In the genomic region with DNA sequence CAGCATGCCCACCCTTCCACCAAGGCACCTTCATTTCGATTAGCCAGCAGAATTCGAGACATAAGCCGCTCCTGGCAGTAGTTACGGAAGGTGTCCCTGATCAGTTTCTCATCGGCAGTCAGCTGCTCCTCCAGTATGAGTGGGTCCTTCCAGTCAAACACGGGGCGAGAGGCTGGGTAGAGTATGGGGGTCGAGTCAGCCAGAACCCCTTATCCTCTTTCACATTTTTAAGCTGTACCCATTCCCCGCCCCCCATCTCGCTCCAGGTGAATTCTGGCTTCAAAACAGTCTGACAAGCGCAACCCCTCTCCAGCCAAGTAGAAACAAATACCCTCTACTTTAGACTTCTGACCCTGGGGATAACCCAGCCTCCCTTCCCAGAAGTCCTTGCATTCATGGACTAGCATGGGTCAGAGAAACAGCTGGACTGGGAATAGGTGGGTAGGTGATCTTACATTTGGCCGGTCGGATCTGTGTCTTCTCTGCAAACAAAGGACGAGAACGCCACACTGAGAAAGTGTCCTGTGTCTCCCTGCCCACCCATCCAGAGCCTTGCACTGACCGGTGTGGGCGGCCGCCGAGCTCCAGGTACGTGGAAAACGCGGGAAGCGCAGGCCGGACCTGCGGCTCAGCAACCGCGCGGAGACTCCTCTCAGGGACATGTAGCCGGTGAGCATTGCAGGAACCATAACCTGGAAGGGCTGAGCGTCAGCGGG, we compare ENCODE assay signal across 8 mouse cellular contexts. TPM values are rescaled to one million over a fixed set of nuclear protein-coding genes. Genes with fewer than 3 reads are reported as not detected.
A peak's percentile ranks its signal among the peaks of the same experiment; 100 is the strongest.
DNase-seq lines count a peak whose midpoint lies in the region; ATAC-seq and TF ChIP-seq lines count a peak whose summit lies in the region.

No protein-coding gene starts in this region.

- no peak for TF ChIP-seq POLR2A in heart, adult 2 months (IDR thresholded peaks at IDR 0.05; ENCODE audit: insufficient read depth, low read depth, low read length)

- no peak for TF ChIP-seq EP300 in heart, adult 2 months (IDR thresholded peaks at IDR 0.05; ENCODE audit: insufficient read depth, low read depth, low read length)

- WGBS in heart, adult 2 months, result 12% methylated on average over 31 of the region's 31 CpGs
- 10% methylated on average over 31 of the region's 31 CpGs for WGBS in intestine, embryonic 15.5 days
- WGBS in macrophage (ENCODE audit: missing documents), result 18% methylated on average over 31 of the region's 31 CpGs

- no peaks in the 10 kb centered on the region for H3K4me1 ChIP-seq in heart, adult 2 months (ENCODE audit: control insufficient read depth, insufficient read depth, low read length)
- H3K4me1 ChIP-seq in brown adipose tissue, adult 24 weeks (ENCODE audit: control insufficient read depth, insufficient read depth, insufficient read length, low read length), result peaks cover 3% of the 10 kb centered on the region; the same call in 1 of the 2 replicates
- 0 out of 2 replicates have a peak, but pooled peaks cover 9% of the 10 kb centered on the region for H3K4me1 ChIP-seq in intestine, embryonic 15.5 days (replicated peaks)

- H3K27ac ChIP-seq in heart, adult 2 months, result peak overlapping the region; percentile 76
- no peak overlapping the region for H3K27ac ChIP-seq in brown adipose tissue, adult 24 weeks (replicated peaks; ENCODE audit: low read depth, low read length)
- H3K27ac ChIP-seq in intestine, embryonic 15.5 days, result no peak overlapping the region; the same call in 1 of the 2 replicates
- H3K27ac ChIP-seq in macrophage, result no peak overlapping the region

- H3K9me3 ChIP-seq in intestine, embryonic 15.5 days, result no peaks in the 10 kb centered on the region

- no peak for TF ChIP-seq CTCF in heart, adult 2 months (IDR thresholded peaks at IDR 0.05)

- no peaks in the 10 kb centered on the region for H3K79me2 ChIP-seq in heart, adult 2 months (replicated peaks; ENCODE audit: control insufficient read depth, insufficient read depth, low read length)
- H3K79me2 ChIP-seq in macrophage (ENCODE audit: inconsistent target), result no peaks in the 10 kb centered on the region

- peak; percentile 73 for ATAC-seq in intestine, embryonic 15.5 days

- no peak for DNase-seq in heart, adult 2 months
- no peak for DNase-seq in heart, postnatal 36 days
- no peak for DNase-seq in urinary bladder, postnatal 36 days (ENCODE audit: low spot score in 2 of 2)
- DNase-seq in gastrocnemius, postnatal 4 days (ENCODE audit: low spot score in 2 of 2), result no peak
- no peak for DNase-seq in layer of hippocampus, postnatal 14 days (ENCODE audit: low spot score in 2 of 2)

- H3K27me3 ChIP-seq in heart, adult 2 months (ENCODE audit: control insufficient read depth, insufficient read depth, low read length), result no peaks in the 10 kb centered on the region
- no peaks in the 10 kb centered on the region for H3K27me3 ChIP-seq in intestine, embryonic 15.5 days (replicated peaks)

- H3K36me3 ChIP-seq in heart, adult 2 months (ENCODE audit: control insufficient read depth, insufficient read depth, low read length), result no peaks in the 10 kb centered on the region
- H3K36me3 ChIP-seq in intestine, embryonic 15.5 days, result no peaks in the 10 kb centered on the region; the same call in 1 of the 2 replicates
- peaks cover 2% of the 10 kb centered on the region; the same call in 1 of the 2 replicates for H3K36me3 ChIP-seq in macrophage (ENCODE audit: inconsistent target)

- intact Hi-C loops in heart, adult 2 months (cut with DNase I), result no loop called here
- intact Hi-C loops in heart, postnatal 36 days (cut with DNase I), result no loop called here

- peak overlapping the region; percentile 81 for H3K4me2 ChIP-seq in intestine, embryonic 15.5 days (replicated peaks)

- peak overlapping the region; percentile 67 for H3K4me3 ChIP-seq in heart, adult 2 months
- peak overlapping the region; percentile 84 for H3K4me3 ChIP-seq in brown adipose tissue, adult 24 weeks (ENCODE audit: insufficient read depth, low read depth, low read length)
- peak overlapping the region; percentile 78 for H3K4me3 ChIP-seq in intestine, embryonic 15.5 days (replicated peaks)
- peak overlapping the region; percentile 52 for H3K4me3 ChIP-seq in macrophage (ENCODE audit: inconsistent target)

- peak overlapping the region; percentile 60 for H3K9ac ChIP-seq in heart, adult 2 months (ENCODE audit: low read depth, low read length)
- peak overlapping the region; percentile 79 for H3K9ac ChIP-seq in intestine, embryonic 15.5 days

RNA-seq across cellular contexts. Expression of a gene that starts 0.6 kb away (rescaled TPM):
- 10 to 100 TPM; 71.5 to 89.9 TPM for total RNA-seq in heart, adult 2 months (2021)
- polyA plus RNA-seq in heart, adult 2 months (2012; rRNA removed), result 134 and 148 TPM in 2 replicates
- 10 to 100 TPM; 71.3 to 77.2 TPM for total RNA-seq in heart, postnatal 36 days (2021)
- polyA plus RNA-seq in brown adipose tissue, adult 24 weeks (2012; ENCODE audit: insufficient read depth, insufficient read length, missing spikeins), result 53.8 and 76.8 TPM in 2 replicates
- 42.8 and 49.2 TPM in 2 replicates for polyA plus RNA-seq in intestine, embryonic 15.5 days (2015; fragmentation: Nextera tagmentation; extraction: Ambion mirVana)
- total RNA-seq in macrophage (2018; cell fraction: chromatin; rRNA removed), result 10 to 100 TPM in 21 of 26 experiments, 1 to 10 TPM in 5; 4.6 to 47.4 (median 21.0) TPM
- total RNA-seq in macrophage (2018; cell fraction: cytosol; rRNA removed), result 10 to 100 TPM in 22 of 26 experiments, 1 to 10 TPM in 4; 8.8 to 15.2 (median 12.4) TPM
- total RNA-seq in macrophage (2018; cell fraction: nucleus; rRNA removed), result 10 to 100 TPM in 18 of 26 experiments, 1 to 10 TPM in 8; 5.6 to 23.3 (median 16.6) TPM
- polyA plus RNA-seq in macrophage (2018), result 11.1 to 13.7 TPM (median 12.0 TPM) in 3 replicates
- total RNA-seq in gastrocnemius, postnatal 4 days (2021), result 10 to 100 TPM; 22.1 to 28.2 TPM
- 10 to 100 TPM; 35.0 to 35.6 TPM for total RNA-seq in layer of hippocampus, postnatal 14 days (2021)

RNA-seq across cellular contexts. Expression of a gene that starts 8.6 kb away (rescaled TPM):
- under 1 TPM in 1 of 2 experiments, not detected in 1; 0.16 TPM for total RNA-seq in heart, adult 2 months (2021)
- 0.08 and 0.23 TPM in 2 replicates for polyA plus RNA-seq in heart, adult 2 months (2012; rRNA removed)
- total RNA-seq in heart, postnatal 36 days (2021), result not detected
- polyA plus RNA-seq in brown adipose tissue, adult 24 weeks (2012; ENCODE audit: insufficient read depth, insufficient read length, missing spikeins), result not detected in 2 replicates
- 6.4 and 7.7 TPM in 2 replicates for polyA plus RNA-seq in intestine, embryonic 15.5 days (2015; fragmentation: Nextera tagmentation; extraction: Ambion mirVana)
- total RNA-seq in macrophage (2018; cell fraction: chromatin; rRNA removed), result not detected
- under 1 TPM in 9 of 26 experiments, not detected in 17; 0.09 to 0.24 (median 0.13) TPM for total RNA-seq in macrophage (2018; cell fraction: cytosol; rRNA removed)
- not detected for total RNA-seq in macrophage (2018; cell fraction: nucleus; rRNA removed)
- 0.09 TPM in 1 of 3 replicates, not detected in the others for polyA plus RNA-seq in macrophage (2018)
- total RNA-seq in gastrocnemius, postnatal 4 days (2021), result under 1 TPM in 1 of 2 experiments, not detected in 1; 0.67 TPM
- not detected for total RNA-seq in layer of hippocampus, postnatal 14 days (2021)

RNA-seq across cellular contexts. Expression of a gene that starts 15.2 kb away (rescaled TPM):
- 1 to 10 TPM; 6.5 to 9.6 TPM for total RNA-seq in heart, adult 2 months (2021)
- polyA plus RNA-seq in heart, adult 2 months (2012; rRNA removed), result 9.2 and 10.9 TPM in 2 replicates
- total RNA-seq in heart, postnatal 36 days (2021), result 10 to 100 TPM in 1 of 2 experiments, 1 to 10 TPM in 1; 7.3 to 11.7 TPM
- 4.6 and 12.9 TPM in 2 replicates for polyA plus RNA-seq in brown adipose tissue, adult 24 weeks (2012; ENCODE audit: insufficient read depth, insufficient read length, missing spikeins)
- 8.7 and 10.2 TPM in 2 replicates for polyA plus RNA-seq in intestine, embryonic 15.5 days (2015; fragmentation: Nextera tagmentation; extraction: Ambion mirVana)
- 100 to 1,000 TPM in 4 of 26 experiments, 10 to 100 TPM in 22; 16.6 to 177 (median 57.0) TPM for total RNA-seq in macrophage (2018; cell fraction: chromatin; rRNA removed)
- total RNA-seq in macrophage (2018; cell fraction: cytosol; rRNA removed), result 100 to 1,000 TPM in 23 of 26 experiments, 10 to 100 TPM in 3; 92.2 to 241 (median 140) TPM
- total RNA-seq in macrophage (2018; cell fraction: nucleus; rRNA removed), result 100 to 1,000 TPM in 16 of 26 experiments, 10 to 100 TPM in 10; 31.8 to 226 (median 112) TPM
- 160 to 211 TPM (median 178 TPM) in 3 replicates for polyA plus RNA-seq in macrophage (2018)
- total RNA-seq in gastrocnemius, postnatal 4 days (2021), result 1 to 10 TPM; 6.9 to 7.0 TPM
- 1 to 10 TPM; 4.0 TPM for total RNA-seq in layer of hippocampus, postnatal 14 days (2021)

RNA-seq across cellular contexts. Expression of a gene that starts 21.2 kb away (rescaled TPM):
- total RNA-seq in heart, adult 2 months (2021), result 1 to 10 TPM; 2.6 to 4.3 TPM
- polyA plus RNA-seq in heart, adult 2 months (2012; rRNA removed), result 0.33 and 0.64 TPM in 2 replicates
- 1 to 10 TPM; 3.8 to 4.1 TPM for total RNA-seq in heart, postnatal 36 days (2021)
- 3.3 and 3.6 TPM in 2 replicates for polyA plus RNA-seq in brown adipose tissue, adult 24 weeks (2012; ENCODE audit: insufficient read depth, insufficient read length, missing spikeins)
- polyA plus RNA-seq in intestine, embryonic 15.5 days (2015; fragmentation: Nextera tagmentation; extraction: Ambion mirVana), result 49.9 and 54.4 TPM in 2 replicates
- 1 to 10 TPM in 12 of 26 experiments, under 1 TPM in 2, not detected in 12; 0.54 to 4.8 (median 2.3) TPM for total RNA-seq in macrophage (2018; cell fraction: chromatin; rRNA removed)
- total RNA-seq in macrophage (2018; cell fraction: cytosol; rRNA removed), result 10 to 100 TPM in 9 of 26 experiments, 1 to 10 TPM in 17; 4.6 to 17.5 (median 9.3) TPM
- total RNA-seq in macrophage (2018; cell fraction: nucleus; rRNA removed), result 10 to 100 TPM in 1 of 26 experiments, 1 to 10 TPM in 22, under 1 TPM in 2, not detected in 1; 0.87 to 18.9 (median 2.3) TPM
- polyA plus RNA-seq in macrophage (2018), result 7.0 to 30.9 TPM (median 18.1 TPM) in 3 replicates
- total RNA-seq in gastrocnemius, postnatal 4 days (2021), result 10 to 100 TPM; 15.3 to 18.0 TPM
- 10 to 100 TPM; 21.4 to 24.5 TPM for total RNA-seq in layer of hippocampus, postnatal 14 days (2021)

RNA-seq across cellular contexts. Expression of a gene that starts 36.4 kb away (rescaled TPM):
- 10 to 100 TPM; 21.8 to 24.5 TPM for total RNA-seq in heart, adult 2 months (2021)
- 32.5 and 41.4 TPM in 2 replicates for polyA plus RNA-seq in heart, adult 2 months (2012; rRNA removed)
- 10 to 100 TPM; 23.1 TPM for total RNA-seq in heart, postnatal 36 days (2021)
- 11.3 and 14.4 TPM in 2 replicates for polyA plus RNA-seq in brown adipose tissue, adult 24 weeks (2012; ENCODE audit: insufficient read depth, insufficient read length, missing spikeins)
- 83.1 and 92.7 TPM in 2 replicates for polyA plus RNA-seq in intestine, embryonic 15.5 days (2015; fragmentation: Nextera tagmentation; extraction: Ambion mirVana)
- 100 to 1,000 TPM in 1 of 26 experiments, 10 to 100 TPM in 25; 19.4 to 110 (median 62.2) TPM for total RNA-seq in macrophage (2018; cell fraction: chromatin; rRNA removed)
- total RNA-seq in macrophage (2018; cell fraction: cytosol; rRNA removed), result 10 to 100 TPM; 20.0 to 36.0 (median 29.3) TPM
- 10 to 100 TPM; 18.5 to 84.5 (median 35.1) TPM for total RNA-seq in macrophage (2018; cell fraction: nucleus; rRNA removed)
- 24.5 to 43.1 TPM (median 29.5 TPM) in 3 replicates for polyA plus RNA-seq in macrophage (2018)
- 10 to 100 TPM; 37.2 to 41.3 TPM for total RNA-seq in gastrocnemius, postnatal 4 days (2021)
- 10 to 100 TPM; 55.3 to 58.4 TPM for total RNA-seq in layer of hippocampus, postnatal 14 days (2021)
